Mouse (Mus musculus): ENCODE results near the gene Nfkbia. TPM values are rescaled to one million over a fixed set of nuclear protein-coding genes. Genes with fewer than 3 reads are reported as not detected.

The Nfkbia gene
- polyA plus RNA-seq, 1 experiment from 2014 or later: 75.2 TPM

DNA sequence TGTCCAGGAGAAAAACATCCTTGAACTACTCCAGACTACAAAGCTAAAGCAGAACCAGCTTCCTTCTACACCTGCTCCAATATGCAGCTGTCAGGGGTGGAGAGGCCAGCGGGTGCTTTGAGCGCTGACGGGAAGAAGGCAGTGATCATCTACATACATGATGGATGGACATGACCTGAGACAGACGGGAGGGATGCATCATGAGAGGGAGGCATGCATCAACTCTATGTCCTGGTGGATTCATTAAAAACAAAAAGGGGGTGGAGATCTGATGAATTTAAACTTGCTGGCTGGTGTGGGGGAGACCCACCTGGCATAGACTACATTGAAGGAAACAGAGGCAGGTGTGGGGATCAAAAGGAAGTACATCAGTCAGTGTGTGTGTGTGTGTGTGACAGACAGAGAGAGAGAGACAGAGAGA lies 48.4 kb downstream of the Nfkbia start:
- no peak for ATAC-seq (ENCODE audit: low FRiP score, low TSS enrichment)
- H3K9me3 ChIP-seq (ENCODE audit: control insufficient read depth, low read length): no peaks in the 10 kb centered on the region
- H3K4me2 ChIP-seq (replicated peaks; ENCODE audit: low read depth, low read length): no peak overlapping the region
- 75% methylated on average over 4 of the region's 4 CpGs for WGBS
- H3K4me3 ChIP-seq (ENCODE audit: low read length): no peak overlapping the region
- H3K9ac ChIP-seq (ENCODE audit: low read depth, low read length): no peak overlapping the region
- H3K36me3 ChIP-seq (ENCODE audit: control insufficient read depth, insufficient read depth, low read length): no peaks in the 10 kb centered on the region
- H3K27me3 ChIP-seq (ENCODE audit: control insufficient read depth, insufficient read depth, low read length): no peaks in the 10 kb centered on the region
- H3K27ac ChIP-seq (ENCODE audit: low read depth, low read length): no peak overlapping the region
- H3K4me1 ChIP-seq (ENCODE audit: control insufficient read depth, insufficient read depth, low read length): peaks cover 13% of the 10 kb centered on the region

DNA sequence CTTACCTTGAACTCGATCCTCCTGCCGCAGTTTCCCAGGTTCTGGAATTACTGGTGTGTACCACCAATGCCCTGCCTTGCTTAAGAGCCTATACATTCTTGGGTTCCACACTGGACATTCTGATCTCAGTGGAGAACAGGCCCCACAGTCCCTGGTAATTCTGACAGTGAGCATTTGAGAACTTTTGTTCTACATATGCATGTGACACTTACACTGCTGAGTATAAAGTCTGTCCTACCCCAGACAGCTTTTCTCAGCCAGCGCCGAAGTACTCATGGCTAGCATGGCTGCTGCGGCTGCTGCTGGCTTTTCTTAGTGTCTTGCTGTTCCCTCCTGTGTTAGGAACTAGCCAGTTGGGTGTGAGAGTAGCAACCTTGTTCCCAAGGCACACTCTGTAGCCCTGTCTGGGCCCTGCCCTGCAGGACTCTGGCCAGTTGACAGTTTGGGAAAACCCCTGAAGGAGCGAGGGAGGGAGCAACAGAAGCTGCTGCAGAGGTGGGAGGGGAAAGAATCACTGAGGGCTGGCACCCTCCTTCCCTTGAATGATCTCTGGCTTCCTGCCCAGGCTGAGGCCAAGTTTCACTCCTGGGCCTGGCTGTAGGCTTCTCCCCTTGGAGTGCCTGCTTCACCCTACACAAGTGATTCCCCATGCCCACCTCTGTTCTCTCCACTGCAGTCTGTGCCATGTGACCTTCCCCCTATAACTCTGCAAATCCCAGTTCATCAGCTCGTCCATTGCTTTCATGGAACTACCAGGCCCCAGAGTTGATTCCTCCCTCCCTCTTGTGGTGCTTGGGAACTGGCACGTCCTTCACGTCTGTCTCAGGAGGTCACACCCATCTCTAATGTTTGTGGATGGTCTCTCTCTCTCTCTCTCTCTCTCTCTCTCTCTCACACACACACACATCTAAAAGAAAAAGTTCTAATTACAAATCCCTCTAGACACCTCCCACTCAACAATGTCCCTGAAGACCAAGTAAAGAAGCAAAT lies 49.3 kb downstream of the Nfkbia start:
- Histone ChIP-seq H3K9ac (ENCODE audit: low read depth, low read length) (no peak overlapping the region), H3K9me3 (ENCODE audit: control insufficient read depth, low read length) (no peaks in the 10 kb centered on the region), H3K36me3 (ENCODE audit: control insufficient read depth, insufficient read depth, low read length) (no peaks in the 10 kb centered on the region), H3K4me2 (replicated peaks; ENCODE audit: low read depth, low read length) (no peak overlapping the region), H3K27ac (ENCODE audit: low read depth, low read length) (no peak overlapping the region), H3K4me3 (ENCODE audit: low read length) (no peak overlapping the region), H3K27me3 (ENCODE audit: control insufficient read depth, insufficient read depth, low read length) (no peaks in the 10 kb centered on the region), H3K4me1 (ENCODE audit: control insufficient read depth, insufficient read depth, low read length) (peaks cover 22% of the 10 kb centered on the region)
- 62% methylated on average over 9 of the region's 9 CpGs for WGBS
- no peak; the same call in 1 of the 2 replicates for ATAC-seq (ENCODE audit: low FRiP score, low TSS enrichment)

DNA sequence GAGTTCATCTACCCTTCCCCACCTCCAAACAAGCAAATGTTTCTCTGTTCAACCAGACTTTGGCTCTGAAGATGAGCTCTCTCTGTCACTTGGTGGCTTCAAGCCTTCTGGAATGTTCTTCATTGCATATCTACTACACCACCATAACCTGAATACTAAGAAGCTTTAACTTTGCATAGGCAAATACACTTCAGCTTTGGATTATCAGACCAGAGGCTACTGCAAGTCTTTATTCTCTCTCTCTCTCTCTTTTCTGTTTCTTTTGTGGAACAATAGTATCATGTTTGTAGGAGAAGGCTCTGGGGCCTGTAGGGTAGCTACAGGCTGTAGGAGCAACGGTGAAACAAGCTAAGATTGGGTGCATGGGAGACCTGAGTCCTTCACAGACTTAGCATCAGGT lies 50.2 kb downstream of the Nfkbia start:
- no peak overlapping the region for H3K4me3 ChIP-seq (ENCODE audit: low read length)
- H3K36me3 ChIP-seq (ENCODE audit: control insufficient read depth, insufficient read depth, low read length): no peaks in the 10 kb centered on the region
- no peaks in the 10 kb centered on the region for H3K27me3 ChIP-seq (ENCODE audit: control insufficient read depth, insufficient read depth, low read length)
- H3K9me3 ChIP-seq (ENCODE audit: control insufficient read depth, low read length): no peaks in the 10 kb centered on the region
- H3K4me1 ChIP-seq (ENCODE audit: control insufficient read depth, insufficient read depth, low read length): peaks cover 27% of the 10 kb centered on the region
- WGBS: 93% methylated on average over 1 of the region's 1 CpGs
- no peak overlapping the region for H3K27ac ChIP-seq (ENCODE audit: low read depth, low read length)
- ATAC-seq (ENCODE audit: low FRiP score, low TSS enrichment): no peak
- no peak overlapping the region for H3K4me2 ChIP-seq (replicated peaks; ENCODE audit: low read depth, low read length)
- no peak overlapping the region for H3K9ac ChIP-seq (ENCODE audit: low read depth, low read length)

DNA sequence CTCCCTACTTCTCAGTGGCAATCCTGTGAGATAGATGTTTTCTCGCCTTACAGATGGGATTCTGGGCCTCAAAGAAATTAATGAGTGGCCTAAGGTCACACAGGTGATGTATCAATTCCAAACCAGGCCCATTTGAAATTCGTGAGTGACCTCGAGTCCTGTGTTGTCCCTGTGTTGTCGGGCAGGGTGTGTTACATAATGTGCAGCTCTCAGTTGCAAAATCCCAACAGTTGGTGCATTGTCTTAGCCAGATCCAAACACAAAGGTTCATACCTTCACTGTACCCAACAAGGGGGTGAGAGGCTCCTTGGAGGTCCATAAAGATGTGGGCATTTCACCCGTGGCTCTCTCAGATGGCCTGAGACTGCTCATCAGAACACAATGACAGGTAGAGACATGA lies 52.0 kb downstream of the Nfkbia start:
- 71% methylated on average over 5 of the region's 5 CpGs for WGBS

More for the DNA sequence above, 52.0 kb downstream of the Nfkbia start:
- no peak overlapping the region for H3K4me3 ChIP-seq (ENCODE audit: low read length)
- no peak overlapping the region for H3K27ac ChIP-seq (ENCODE audit: low read depth, low read length)
- no peaks in the 10 kb centered on the region for H3K9me3 ChIP-seq (ENCODE audit: control insufficient read depth, low read length)
- H3K4me1 ChIP-seq (ENCODE audit: control insufficient read depth, insufficient read depth, low read length): peaks cover 19% of the 10 kb centered on the region
- no peaks in the 10 kb centered on the region for H3K36me3 ChIP-seq (ENCODE audit: control insufficient read depth, insufficient read depth, low read length)
- no peak overlapping the region for H3K9ac ChIP-seq (ENCODE audit: low read depth, low read length)
- H3K4me2 ChIP-seq (replicated peaks; ENCODE audit: low read depth, low read length): no peak overlapping the region
- ATAC-seq (ENCODE audit: low FRiP score, low TSS enrichment): no peak
- H3K27me3 ChIP-seq (ENCODE audit: control insufficient read depth, insufficient read depth, low read length): no peaks in the 10 kb centered on the region

Other genes starting within 250 kb of the Nfkbia start
- gene 1110008L16Rik, start 193.1 kb downstream of the Nfkbia start, polyA plus RNA-seq (2014; fragmentation: Nextera tagmentation; extraction: Ambion mirVana): 14.0 and 17.9 TPM in 2 replicates
- 20.3 and 21.0 TPM in 2 replicates for gene Ppp2r3c, start 189.6 kb downstream of the Nfkbia start, polyA plus RNA-seq (2014; fragmentation: Nextera tagmentation; extraction: Ambion mirVana)
- gene Psma6, start 108.4 kb downstream of the Nfkbia start, polyA plus RNA-seq (2014; fragmentation: Nextera tagmentation; extraction: Ambion mirVana): 473 and 512 TPM in 2 replicates
- gene Aldoart2, start 72.6 kb upstream of the Nfkbia start, polyA plus RNA-seq (2014; fragmentation: Nextera tagmentation; extraction: Ambion mirVana): not detected in 2 replicates
- gene Insm2, start 106.8 kb upstream of the Nfkbia start, polyA plus RNA-seq (2014; fragmentation: Nextera tagmentation; extraction: Ambion mirVana): 0.08 and 0.09 TPM in 2 replicates

Measured in kidney, embryonic 14.5 days (tissue).